Mouse (Mus musculus) cortical plate, adult 2 months (tissue): ENCODE results near the gene Krt81.

ENCODE experiments used
- CTCF ChIP-seq: fragments of 200-500 bp; IDR thresholded peaks from 2 replicates; pipeline ENCODE4 v1.5.1; 2011; ENCODE audit warnings: mild to moderate bottlenecking, control low read depth, low read length; ENCODE audit not compliant: insufficient read depth; ENCODE audit errors: extremely low read depth
- POLR2A ChIP-seq: fragments of 200-500 bp; IDR thresholded peaks from 2 replicates; pipeline ENCODE4 v1.6.1; 2011; ENCODE audit warnings: mild to moderate bottlenecking, low read length, control low read depth; ENCODE audit not compliant: insufficient read depth; ENCODE audit errors: extremely low read depth

GRCm38 (mm10) chr15:101483646-101484045, 20.1 kb upstream of the Krt81 start:
- TF ChIP-seq CTCF (no peak), POLR2A (no peak)
